ENCODE assay signal across 8 mouse cellular contexts in the genomic region with DNA sequence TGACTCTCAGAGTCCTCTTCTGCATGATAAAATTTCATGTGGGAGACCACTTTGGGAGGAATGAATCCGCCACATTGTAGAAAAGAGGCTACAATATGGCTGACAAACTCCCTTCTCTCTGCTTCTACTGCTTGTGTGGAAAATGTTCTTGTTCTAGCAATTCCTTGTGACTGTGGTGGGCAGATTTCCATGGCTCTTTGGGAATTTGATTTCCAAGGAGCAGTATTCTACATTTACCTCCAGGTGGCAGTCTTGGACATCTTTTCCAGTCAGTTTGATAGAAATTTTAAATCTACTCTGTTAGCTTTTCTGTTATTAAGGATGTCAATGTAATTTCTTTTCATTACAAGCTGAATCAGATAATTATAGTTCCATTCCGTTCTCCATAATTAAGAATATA. TPM values are rescaled to one million over a fixed set of nuclear protein-coding genes. Genes with fewer than 3 reads are reported as not detected.
DNase-seq lines count a peak whose midpoint lies in the region; ATAC-seq and TF ChIP-seq lines count a peak whose summit lies in the region.

No protein-coding gene starts in this region.

- DNase-seq in hindbrain, postnatal 0 days (ENCODE audit: low spot score) = peak; percentile 87
- no peak for DNase-seq in hindbrain, embryonic 10.5 days (ENCODE audit: low spot score)
- DNase-seq in neural tube, embryonic 11.5 days (ENCODE audit: low spot score) = peak; percentile 28
- DNase-seq in neural tube, embryonic 10.5 days (ENCODE audit: extremely low spot score, low spot score) = no peak
- peak; percentile 5 for DNase-seq in c-Kit-positive CD71-positive TER-119-negative erythroid progenitor cells, embryonic 14.5 days (ENCODE audit: low read depth)
- peak; percentile 8 for DNase-seq in splenic B cell, adult 2 months (ENCODE audit: low read depth, low spot score)
- no peak for DNase-seq in spleen, postnatal 4 days (ENCODE audit: low spot score in 2 of 2)

- TF ChIP-seq CTCF in hindbrain, postnatal 0 days (IDR thresholded peaks at IDR 0.05; ENCODE audit: low read depth) = peak; percentile 78

- ATAC-seq in hindbrain, postnatal 0 days = no peak
- no peak for ATAC-seq in neural tube, embryonic 11.5 days (ENCODE audit: insufficient read depth, low FRiP score, low TSS enrichment)
- no peak for ATAC-seq in intestine, embryonic 16.5 days

- no peak overlapping the region for H3K27ac ChIP-seq in hindbrain, postnatal 0 days
- no peak overlapping the region for H3K27ac ChIP-seq in hindbrain, embryonic 10.5 days
- H3K27ac ChIP-seq in neural tube, embryonic 11.5 days (ENCODE audit: low read depth, low read length) = no peak overlapping the region
- H3K27ac ChIP-seq in intestine, embryonic 16.5 days (ENCODE audit: low read length) = no peak overlapping the region

- no peak overlapping the region for H3K4me2 ChIP-seq in hindbrain, postnatal 0 days (ENCODE audit: low read depth, low read length)
- H3K4me2 ChIP-seq in neural tube, embryonic 11.5 days (ENCODE audit: low read depth) = no peak overlapping the region
- H3K4me2 ChIP-seq in intestine, embryonic 16.5 days (ENCODE audit: low read depth, low read length) = no peak overlapping the region

- H3K36me3 ChIP-seq in hindbrain, postnatal 0 days (ENCODE audit: insufficient read depth, low read length) = no peaks in the 10 kb centered on the region
- peaks cover 21% of the 10 kb centered on the region for H3K36me3 ChIP-seq in hindbrain, embryonic 10.5 days
- H3K36me3 ChIP-seq in neural tube, embryonic 11.5 days (ENCODE audit: control insufficient read depth, insufficient read depth, low read length) = no peaks in the 10 kb centered on the region
- H3K36me3 ChIP-seq in splenic B cell, adult 2 months (ENCODE audit: control insufficient read depth, insufficient read depth, low read length, poor library complexity, severe bottlenecking) = no peaks in the 10 kb centered on the region; the same call in 1 of the 2 replicates
- no peaks in the 10 kb centered on the region; the same call in 1 of the 2 replicates for H3K36me3 ChIP-seq in intestine, embryonic 16.5 days (ENCODE audit: control insufficient read depth, insufficient read depth, low read length)

- H3K9me3 ChIP-seq in hindbrain, postnatal 0 days (ENCODE audit: low read length) = no peaks in the 10 kb centered on the region
- no peaks in the 10 kb centered on the region for H3K9me3 ChIP-seq in hindbrain, embryonic 10.5 days
- no peaks in the 10 kb centered on the region for H3K9me3 ChIP-seq in neural tube, embryonic 11.5 days (ENCODE audit: control insufficient read depth, low read length)
- no peaks in the 10 kb centered on the region for H3K9me3 ChIP-seq in intestine, embryonic 16.5 days (ENCODE audit: control insufficient read depth, low read length)

- H3K9ac ChIP-seq in hindbrain, postnatal 0 days (replicated peaks; ENCODE audit: low read length) = no peak overlapping the region
- H3K9ac ChIP-seq in neural tube, embryonic 11.5 days (ENCODE audit: low read length) = no peak overlapping the region
- H3K9ac ChIP-seq in intestine, embryonic 16.5 days (ENCODE audit: low read depth, low read length) = no peak overlapping the region

- no peak overlapping the region for H3K4me3 ChIP-seq in hindbrain, postnatal 0 days (ENCODE audit: low read length)
- no peak overlapping the region for H3K4me3 ChIP-seq in hindbrain, embryonic 10.5 days
- no peak overlapping the region for H3K4me3 ChIP-seq in neural tube, embryonic 11.5 days (ENCODE audit: low read depth, low read length)
- H3K4me3 ChIP-seq in intestine, embryonic 16.5 days (ENCODE audit: low read length) = no peak overlapping the region

- no peaks in the 10 kb centered on the region for H3K27me3 ChIP-seq in hindbrain, postnatal 0 days (ENCODE audit: insufficient read depth, low read length)
- no peaks in the 10 kb centered on the region for H3K27me3 ChIP-seq in hindbrain, embryonic 10.5 days (ENCODE audit: insufficient read depth, poor library complexity, severe bottlenecking)
- H3K27me3 ChIP-seq in neural tube, embryonic 11.5 days (ENCODE audit: control insufficient read depth, insufficient read depth, low read length) = no peaks in the 10 kb centered on the region
- no peaks in the 10 kb centered on the region for H3K27me3 ChIP-seq in splenic B cell, adult 2 months (ENCODE audit: control insufficient read depth, insufficient read depth, low read length, poor library complexity, severe bottlenecking)
- H3K27me3 ChIP-seq in intestine, embryonic 16.5 days (replicated peaks; ENCODE audit: control insufficient read depth, insufficient read depth, low read length) = no peaks in the 10 kb centered on the region

- H3K4me1 ChIP-seq in hindbrain, postnatal 0 days (ENCODE audit: insufficient read depth, low read length) = no peaks in the 10 kb centered on the region
- no peaks in the 10 kb centered on the region for H3K4me1 ChIP-seq in hindbrain, embryonic 10.5 days (replicated peaks)
- H3K4me1 ChIP-seq in neural tube, embryonic 11.5 days (ENCODE audit: control insufficient read depth, insufficient read depth, low read length) = no peaks in the 10 kb centered on the region
- no peaks in the 10 kb centered on the region for H3K4me1 ChIP-seq in intestine, embryonic 16.5 days (ENCODE audit: control insufficient read depth, insufficient read depth, low read length)

- 37% methylated on average over 2 of the region's 2 CpGs for WGBS in hindbrain, postnatal 0 days
- WGBS in hindbrain, embryonic 10.5 days = 45% methylated on average over 2 of the region's 2 CpGs
- 42% methylated on average over 2 of the region's 2 CpGs for WGBS in neural tube, embryonic 11.5 days
- 38% methylated on average over 2 of the region's 2 CpGs for WGBS in intestine, embryonic 16.5 days

RNA-seq across cellular contexts. Expression of gene Alg10b, which starts 13.5 kb away (rescaled TPM):
- total RNA-seq in hindbrain, postnatal 0 days (2014; rRNA removed) = 62.3 and 65.2 TPM in 2 replicates
- 27.0 and 30.8 TPM in 2 replicates for polyA plus RNA-seq in hindbrain, postnatal 0 days (2015; fragmentation: Nextera tagmentation; extraction: Ambion mirVana)
- polyA plus RNA-seq in hindbrain, embryonic 10.5 days (2016; fragmentation: Nextera tagmentation; extraction: Ambion mirVana) = 30.9 and 36.4 TPM in 2 replicates
- polyA plus RNA-seq in neural tube, embryonic 11.5 days (2014; fragmentation: Nextera tagmentation; extraction: Ambion mirVana) = 49.3 and 49.9 TPM in 2 replicates
- 24.4 and 25.0 TPM in 2 replicates for polyA plus RNA-seq in intestine, embryonic 16.5 days (2015; fragmentation: Nextera tagmentation; extraction: Ambion mirVana)

Comparison
In these comparisons a context has a peak if more than half of its experiments do, and no peak if none do; other contexts are left out.
1. DNase-seq: peak in hindbrain, postnatal 0 days (single experiment), neural tube, embryonic 11.5 days (single experiment), c-Kit-positive CD71-positive TER-119-negative erythroid progenitor cells, embryonic 14.5 days (single experiment) and splenic B cell, adult 2 months (single experiment); none in hindbrain, embryonic 10.5 days (single experiment), neural tube, embryonic 10.5 days (single experiment) and spleen, postnatal 4 days (0 of 2).